Comparison of ENCODE assay signal across 11 mouse cellular contexts in genomic region chr4:31936911-31937375, GRCm38 (mm10). TPM values are rescaled to one million over a fixed set of nuclear protein-coding genes. Genes with fewer than 3 reads are reported as not detected.
DNase-seq lines count a peak whose midpoint lies in the region; ATAC-seq and TF ChIP-seq lines count a peak whose summit lies in the region.
"Had no signal": no experiment of that assay in that cellular context is flagged by ENCODE, and none has a peak within 500 bp of the region (broad histone marks: within the 10 kb centered on the region; RNA-seq: fewer than 3 reads in every experiment).

No protein-coding gene starts in this region.

- peak overlapping the region; percentile 50; the same call in 1 of the 2 replicates for H3K4me3 ChIP-seq in left cerebral cortex, adult 2 months
- H3K4me3 ChIP-seq in forebrain, embryonic 11.5 days (ENCODE audit: low read depth, low read length): peak overlapping the region; percentile 44
- H3K4me3 ChIP-seq in limb, embryonic 14.5 days (replicated peaks; ENCODE audit: low read length): peak overlapping the region; percentile 39
- H3K4me3 ChIP-seq: myocyte had no signal

- H3K4me2 ChIP-seq in forebrain, embryonic 11.5 days (ENCODE audit: low read depth, low read length, severe bottlenecking): peak overlapping the region; percentile 93
- peak overlapping the region; percentile 84 for H3K4me2 ChIP-seq in limb, embryonic 14.5 days (replicated peaks; ENCODE audit: low read depth, low read length, severe bottlenecking)

- H3K9ac ChIP-seq in forebrain, embryonic 11.5 days (ENCODE audit: low read length): peak overlapping the region; percentile 71
- H3K9ac ChIP-seq in limb, embryonic 14.5 days (ENCODE audit: low read depth, low read length, severe bottlenecking): peak overlapping the region; percentile 60; the same call in 1 of the 2 replicates

- TF ChIP-seq CTCF in left cerebral cortex, adult 2 months (IDR thresholded peaks at IDR 0.05): no peak

- H3K27ac ChIP-seq in left cerebral cortex, adult 2 months: no peak overlapping the region
- H3K27ac ChIP-seq in forebrain, embryonic 11.5 days (ENCODE audit: low read depth, low read length): no peak overlapping the region; the same call in 1 of the 2 replicates
- no peak overlapping the region for H3K27ac ChIP-seq in limb, embryonic 14.5 days (replicated peaks; ENCODE audit: low read depth, low read length)

- DNase-seq in left cerebral cortex, adult 2 months (ENCODE audit: extremely low spot score in 1 of 2, low spot score in 2 of 2): no peak
- DNase-seq in left cerebral cortex, postnatal 14 days (ENCODE audit: low spot score in 2 of 2): no peak
- no peak for DNase-seq in forebrain, embryonic 11.5 days (ENCODE audit: low spot score)
- DNase-seq in limb, embryonic 14.5 days (ENCODE audit: low spot score): no peak
- peak; percentile 37 for DNase-seq in retina, embryonic 14.5 days (ENCODE audit: low spot score)
- DNase-seq in spleen, adult 12 weeks (ENCODE audit: low spot score): no peak
- DNase-seq in cerebellum, adult 8-10 months: no peak
- DNase-seq in cerebellum, adult 9-10 months: no peak
- DNase-seq: cerebellum, adult 11 months had no signal

- 2% methylated on average over 15 of the region's 15 CpGs for WGBS in forebrain, embryonic 11.5 days
- 14% methylated on average over 15 of the region's 15 CpGs for WGBS in limb, embryonic 14.5 days

- H3K9me3 ChIP-seq in forebrain, embryonic 11.5 days (ENCODE audit: control insufficient read depth, low read length): no peaks in the 10 kb centered on the region
- no peaks in the 10 kb centered on the region for H3K9me3 ChIP-seq in limb, embryonic 14.5 days (ENCODE audit: control insufficient read depth, low read length)
- H3K9me3 ChIP-seq: G1E had no signal

- peaks cover 8% of the 10 kb centered on the region for H3K4me1 ChIP-seq in forebrain, embryonic 11.5 days (replicated peaks; ENCODE audit: control insufficient read depth, insufficient read depth, low read length)
- peaks cover 11% of the 10 kb centered on the region; the same call in 1 of the 2 replicates for H3K4me1 ChIP-seq in limb, embryonic 14.5 days (ENCODE audit: control insufficient read depth, insufficient read depth, low read length)

- intact Hi-C loops in left cerebral cortex, adult 2 months (cut with DNase I): loop anchor here (10.0 kb wide), 1 partner anchor 522 kb away; no protein-coding TSS in a partner anchor
- intact Hi-C loops in left cerebral cortex, postnatal 14 days (cut with DNase I): no loop called here

- ATAC-seq in forebrain, embryonic 11.5 days (replicated peaks; ENCODE audit: low FRiP score): peak; percentile 39
- ATAC-seq in limb, embryonic 14.5 days (ENCODE audit: low FRiP score, low read depth): no peak

- H3K36me3 ChIP-seq in forebrain, embryonic 11.5 days (ENCODE audit: control insufficient read depth, insufficient read depth, low read length): no peaks in the 10 kb centered on the region
- no peaks in the 10 kb centered on the region for H3K36me3 ChIP-seq in limb, embryonic 14.5 days (ENCODE audit: control insufficient read depth, insufficient read depth, low read length)
- H3K36me3 ChIP-seq: G1E had no signal

- no peaks in the 10 kb centered on the region for H3K27me3 ChIP-seq in forebrain, embryonic 11.5 days (ENCODE audit: control insufficient read depth, insufficient read depth, low read length)
- no peaks in the 10 kb centered on the region for H3K27me3 ChIP-seq in limb, embryonic 14.5 days (ENCODE audit: control insufficient read depth, insufficient read depth, low read length)

- TF ChIP-seq POLR2A in limb, embryonic 14.5 days (IDR thresholded peaks at IDR 0.05; ENCODE audit: borderline replicate concordance, extremely low read depth, insufficient read depth, insufficient read length): no peak

RNA-seq across cellular contexts. Expression of gene Map3k7, which starts 27.0 kb away (rescaled TPM):
- total RNA-seq in left cerebral cortex, adult 2 months (2021): 10 to 100 TPM; 35.6 to 43.2 TPM
- 10 to 100 TPM; 44.4 to 52.2 TPM for total RNA-seq in left cerebral cortex, postnatal 14 days (2021)
- polyA plus RNA-seq in forebrain, embryonic 11.5 days (2014; fragmentation: Nextera tagmentation; extraction: Ambion mirVana): 48.2 and 50.0 TPM in 2 replicates
- polyA plus RNA-seq in limb, embryonic 14.5 days (2012; rRNA removed): 55.7 and 56.4 TPM in 2 replicates
- polyA plus RNA-seq in limb, embryonic 14.5 days (2014; fragmentation: Nextera tagmentation; extraction: Ambion mirVana): 42.1 and 52.0 TPM in 2 replicates
